Mouse (Mus musculus): ENCODE results near the gene Snrpd2. TPM values are rescaled to one million over a fixed set of nuclear protein-coding genes. Genes with fewer than 3 reads are reported as not detected.

The Snrpd2 gene
- polyA plus RNA-seq, 1 experiment from 2014 or later, result 136 TPM

- Histone ChIP-seq H3K36me3 (ENCODE audit: control insufficient read depth, insufficient read depth, low read length) (no peaks in the 10 kb centered on the region), H3K4me1 (ENCODE audit: control insufficient read depth, insufficient read depth, low read length) (peaks cover 14% of the 10 kb centered on the region), H3K4me3 (replicated peaks; ENCODE audit: low read length) (no peak overlapping the region), H3K27me3 (ENCODE audit: control insufficient read depth, insufficient read depth, low read length) (no peaks in the 10 kb centered on the region), H3K27ac (ENCODE audit: low read length) (no peak overlapping the region), H3K9ac (ENCODE audit: low read length) (no peak overlapping the region), H3K9me3 (replicated peaks; ENCODE audit: control insufficient read depth, low read length) (no peaks in the 10 kb centered on the region), H3K4me2 (ENCODE audit: low read depth, low read length) (no peak overlapping the region)
- WGBS, result 58% methylated on average over 11 of the region's 11 CpGs
- ATAC-seq (ENCODE audit: insufficient read depth, low FRiP score), result no peak
Observed at GRCm38 (mm10) chr7:19158601-19159000, 9.1 kb downstream of the Snrpd2 start.

GRCm38 (mm10) chr7:19159411-19159810, 9.9 kb downstream of the Snrpd2 start:
- H3K9me3 ChIP-seq (replicated peaks; ENCODE audit: control insufficient read depth, low read length), result no peaks in the 10 kb centered on the region
- no peak overlapping the region for H3K4me3 ChIP-seq (replicated peaks; ENCODE audit: low read length)
- WGBS, result 13% methylated on average over 18 of the region's 18 CpGs
- peaks cover 22% of the 10 kb centered on the region for H3K4me1 ChIP-seq (ENCODE audit: control insufficient read depth, insufficient read depth, low read length)
- peak overlapping the region; percentile 25; the same call in 1 of the 2 replicates for H3K9ac ChIP-seq (ENCODE audit: low read length)
- no peaks in the 10 kb centered on the region for H3K27me3 ChIP-seq (ENCODE audit: control insufficient read depth, insufficient read depth, low read length)
- no peaks in the 10 kb centered on the region for H3K36me3 ChIP-seq (ENCODE audit: control insufficient read depth, insufficient read depth, low read length)
- ATAC-seq (ENCODE audit: insufficient read depth, low FRiP score), result no peak
- peak overlapping the region; percentile 77 for H3K4me2 ChIP-seq (ENCODE audit: low read depth, low read length)
- H3K27ac ChIP-seq (ENCODE audit: low read length), result no peak overlapping the region

DNA sequence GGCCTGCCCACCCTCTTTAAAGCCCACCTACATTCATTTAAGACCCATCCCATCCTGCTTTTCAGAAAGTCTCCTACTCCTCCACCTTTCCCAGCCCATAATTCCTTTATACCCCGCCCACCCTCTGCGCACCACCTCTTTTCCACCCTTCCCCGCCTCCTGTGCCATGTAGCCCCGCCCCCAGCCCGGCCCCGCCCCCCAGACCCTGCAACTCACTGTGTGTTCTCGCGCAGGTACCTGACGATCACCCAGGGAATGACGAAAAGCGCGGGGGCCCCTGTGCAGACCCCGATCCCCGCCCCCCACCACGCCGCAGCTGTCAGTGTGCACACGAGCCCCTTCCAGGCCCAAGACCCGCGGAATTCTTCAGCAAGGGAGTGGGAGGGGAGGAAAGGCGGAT, 10.6 kb downstream of the Snrpd2 start:
- Histone ChIP-seq H3K27me3 (ENCODE audit: control insufficient read depth, insufficient read depth, low read length) (no peaks in the 10 kb centered on the region; the same call in 1 of the 2 replicates), H3K27ac (ENCODE audit: low read length) (no peak overlapping the region), H3K4me3 (replicated peaks; ENCODE audit: low read length) (peak overlapping the region; percentile 48), H3K9ac (ENCODE audit: low read length) (peak overlapping the region; percentile 70), H3K36me3 (ENCODE audit: control insufficient read depth, insufficient read depth, low read length) (no peaks in the 10 kb centered on the region), H3K4me1 (ENCODE audit: control insufficient read depth, insufficient read depth, low read length) (peaks cover 29% of the 10 kb centered on the region), H3K4me2 (ENCODE audit: low read depth, low read length) (peak overlapping the region; percentile 77), H3K9me3 (replicated peaks; ENCODE audit: control insufficient read depth, low read length) (no peaks in the 10 kb centered on the region)
- ATAC-seq (ENCODE audit: insufficient read depth, low FRiP score), result peak; percentile 60; the same call in 1 of the 2 replicates
- WGBS, result 1% methylated on average over 20 of the region's 20 CpGs

- Histone ChIP-seq H3K9me3 (replicated peaks; ENCODE audit: control insufficient read depth, low read length) (no peaks in the 10 kb centered on the region), H3K36me3 (ENCODE audit: control insufficient read depth, insufficient read depth, low read length) (no peaks in the 10 kb centered on the region), H3K27ac (ENCODE audit: low read length) (no peak overlapping the region), H3K4me1 (ENCODE audit: control insufficient read depth, insufficient read depth, low read length) (peaks cover 37% of the 10 kb centered on the region), H3K4me3 (replicated peaks; ENCODE audit: low read length) (no peak overlapping the region), H3K27me3 (ENCODE audit: control insufficient read depth, insufficient read depth, low read length) (no peaks in the 10 kb centered on the region; the same call in 1 of the 2 replicates), H3K4me2 (ENCODE audit: low read depth, low read length) (no peak overlapping the region), H3K9ac (ENCODE audit: low read length) (no peak overlapping the region)
- ATAC-seq (ENCODE audit: insufficient read depth, low FRiP score), result no peak
- WGBS, result 81% methylated on average over 7 of the region's 7 CpGs
Observed at GRCm38 (mm10) chr7:19162928-19163327, 13.4 kb downstream of the Snrpd2 start.

DNA sequence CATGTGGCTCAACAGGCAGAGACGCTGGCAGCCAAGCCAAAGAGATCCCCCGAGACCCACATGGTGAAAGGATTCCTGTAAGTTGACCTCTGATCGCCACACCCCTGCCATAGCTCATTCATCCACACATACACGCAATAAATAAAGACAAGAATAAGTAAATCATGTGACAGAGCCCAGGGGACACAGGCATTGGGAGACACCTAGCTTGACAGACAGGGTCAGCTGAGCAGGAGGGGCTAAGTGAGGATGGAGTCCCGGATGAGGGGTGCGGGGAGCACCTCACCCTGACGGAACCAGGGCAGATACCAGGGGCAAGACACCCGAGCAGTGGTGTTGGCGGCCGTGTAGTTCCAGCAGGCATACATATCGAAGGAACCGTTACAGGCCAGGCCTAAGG, 14.2 kb downstream of the Snrpd2 start:
- Histone ChIP-seq H3K4me3 (replicated peaks; ENCODE audit: low read length) (no peak overlapping the region), H3K27ac (ENCODE audit: low read length) (no peak overlapping the region), H3K4me1 (ENCODE audit: control insufficient read depth, insufficient read depth, low read length) (peaks cover 37% of the 10 kb centered on the region), H3K4me2 (ENCODE audit: low read depth, low read length) (peak overlapping the region; percentile 45), H3K9ac (ENCODE audit: low read length) (peak overlapping the region; percentile 35), H3K36me3 (ENCODE audit: control insufficient read depth, insufficient read depth, low read length) (no peaks in the 10 kb centered on the region), H3K9me3 (replicated peaks; ENCODE audit: control insufficient read depth, low read length) (no peaks in the 10 kb centered on the region), H3K27me3 (ENCODE audit: control insufficient read depth, insufficient read depth, low read length) (no peaks in the 10 kb centered on the region; the same call in 1 of the 2 replicates)
- 30% methylated on average over 12 of the region's 12 CpGs for WGBS
- no peak for ATAC-seq (ENCODE audit: insufficient read depth, low FRiP score)

- H3K27ac ChIP-seq (ENCODE audit: low read length), result no peak overlapping the region
- H3K4me3 ChIP-seq (replicated peaks; ENCODE audit: low read length), result peak overlapping the region; percentile 4
- ATAC-seq (ENCODE audit: insufficient read depth, low FRiP score), result peak; percentile 58
- H3K4me1 ChIP-seq (ENCODE audit: control insufficient read depth, insufficient read depth, low read length), result peaks cover 37% of the 10 kb centered on the region
- no peaks in the 10 kb centered on the region for H3K36me3 ChIP-seq (ENCODE audit: control insufficient read depth, insufficient read depth, low read length)
- no peak overlapping the region for H3K9ac ChIP-seq (ENCODE audit: low read length)
- peak overlapping the region; percentile 45 for H3K4me2 ChIP-seq (ENCODE audit: low read depth, low read length)
- no peaks in the 10 kb centered on the region for H3K9me3 ChIP-seq (replicated peaks; ENCODE audit: control insufficient read depth, low read length)
- 1% methylated on average over 6 of the region's 6 CpGs for WGBS
- H3K27me3 ChIP-seq (ENCODE audit: control insufficient read depth, insufficient read depth, low read length), result no peaks in the 10 kb centered on the region; the same call in 1 of the 2 replicates
Observed at GRCm38 (mm10) chr7:19164189-19164588, 14.7 kb downstream of the Snrpd2 start.

DNA sequence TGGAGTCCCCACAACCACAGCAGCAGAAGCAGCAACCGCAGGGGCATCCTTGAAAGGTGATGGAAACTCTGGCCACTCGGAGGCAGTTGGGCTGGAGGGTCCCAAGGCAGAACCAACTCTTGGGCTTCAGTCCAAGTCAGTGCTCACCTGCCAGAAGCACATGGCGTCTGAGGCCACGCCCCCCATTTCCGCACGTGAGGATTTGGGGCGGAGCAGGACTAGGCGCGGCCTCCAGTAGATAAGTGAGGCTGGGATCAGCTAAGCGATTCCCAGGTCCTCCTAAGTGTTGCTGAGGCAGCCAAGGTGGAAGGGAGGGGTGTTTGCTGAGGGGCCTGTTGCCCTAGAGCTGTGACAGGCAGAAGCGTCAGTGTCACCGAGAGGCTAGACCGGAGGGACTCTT, 15.5 kb downstream of the Snrpd2 start:
- Histone ChIP-seq H3K4me3 (replicated peaks; ENCODE audit: low read length) (0 out of 2 replicates have a peak overlapping the region, but pooled peaks have one; percentile 2), H3K4me1 (ENCODE audit: control insufficient read depth, insufficient read depth, low read length) (peaks cover 31% of the 10 kb centered on the region), H3K27ac (ENCODE audit: low read length) (no peak overlapping the region), H3K36me3 (ENCODE audit: control insufficient read depth, insufficient read depth, low read length) (no peaks in the 10 kb centered on the region), H3K9me3 (replicated peaks; ENCODE audit: control insufficient read depth, low read length) (no peaks in the 10 kb centered on the region), H3K27me3 (ENCODE audit: control insufficient read depth, insufficient read depth, low read length) (no peaks in the 10 kb centered on the region; the same call in 1 of the 2 replicates), H3K9ac (ENCODE audit: low read length) (no peak overlapping the region), H3K4me2 (ENCODE audit: low read depth, low read length) (peak overlapping the region; percentile 28)
- peak; percentile 34; the same call in 1 of the 2 replicates for ATAC-seq (ENCODE audit: insufficient read depth, low FRiP score)
- WGBS, result 6% methylated on average over 13 of the region's 13 CpGs

DNA sequence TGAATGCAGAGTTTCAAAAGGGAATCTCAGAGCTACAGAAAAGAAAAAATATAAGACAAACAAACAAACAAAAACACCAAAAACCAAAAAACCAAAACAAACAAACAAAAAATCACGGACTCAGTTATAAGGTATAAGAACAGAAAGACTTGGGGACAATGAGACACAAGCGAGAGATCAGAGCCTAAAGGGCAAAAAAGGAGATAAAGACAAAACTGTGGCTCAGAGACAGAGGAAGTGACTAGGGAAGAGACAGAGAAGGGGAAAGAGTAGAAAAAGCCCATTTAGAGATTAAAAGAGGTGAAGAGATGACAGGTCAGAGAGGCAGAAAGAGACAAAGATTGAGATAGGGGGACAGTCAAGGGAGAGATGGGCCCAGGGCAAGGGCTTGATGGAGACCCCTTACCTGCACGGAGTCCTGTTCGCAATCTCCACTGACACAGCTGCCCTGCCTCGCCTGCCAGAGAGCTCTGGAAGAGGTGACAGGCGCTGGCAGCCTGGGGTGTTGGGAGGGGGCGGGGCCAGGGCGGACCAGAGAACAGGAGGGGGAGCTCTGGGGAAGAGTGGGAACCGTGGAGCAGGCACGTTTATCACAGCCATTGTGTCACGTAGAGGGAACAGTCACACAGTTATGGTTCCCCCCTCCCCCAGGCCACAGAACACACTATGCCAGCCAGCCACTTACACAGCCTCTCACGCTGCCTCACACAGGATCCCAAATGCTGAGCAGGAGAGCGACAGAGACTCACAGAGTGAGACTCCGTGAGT, 16.3 kb downstream of the Snrpd2 start, which contains the start of gene Gipr:
Gene Gipr, minus strand, starts transcription at position 472 of the 768 bp plus-strand sequence.
- Histone ChIP-seq H3K4me3 (replicated peaks; ENCODE audit: low read length) (0 out of 2 replicates have a peak within 1 kb of the TSS, but pooled peaks have one; percentile 2), H3K36me3 (ENCODE audit: control insufficient read depth, insufficient read depth, low read length) (no peaks in the 10 kb centered on the region), H3K9me3 (replicated peaks; ENCODE audit: control insufficient read depth, low read length) (no peaks in the 10 kb centered on the region), H3K27me3 (ENCODE audit: control insufficient read depth, insufficient read depth, low read length) (no peaks in the 10 kb centered on the region; the same call in 1 of the 2 replicates), H3K27ac (ENCODE audit: low read length) (no peak within 1 kb of the TSS), H3K4me1 (ENCODE audit: control insufficient read depth, insufficient read depth, low read length) (peaks cover 26% of the 10 kb centered on the region), H3K9ac (ENCODE audit: low read length) (peak within 1 kb of the TSS; percentile 44; the same call in 1 of the 2 replicates), H3K4me2 (ENCODE audit: low read depth, low read length) (peak within 1 kb of the TSS; percentile 38)
- peak; percentile 42 for ATAC-seq (ENCODE audit: insufficient read depth, low FRiP score)
- 11% methylated on average over 14 of the region's 14 CpGs for WGBS

- H3K9ac ChIP-seq (ENCODE audit: low read length), result no peak overlapping the region
- H3K27ac ChIP-seq (ENCODE audit: low read length), result no peak overlapping the region
- no peaks in the 10 kb centered on the region for H3K36me3 ChIP-seq (ENCODE audit: control insufficient read depth, insufficient read depth, low read length)
- no peak for ATAC-seq (ENCODE audit: insufficient read depth, low FRiP score)
- no peaks in the 10 kb centered on the region; the same call in 1 of the 2 replicates for H3K27me3 ChIP-seq (ENCODE audit: control insufficient read depth, insufficient read depth, low read length)
- 88% methylated on average over 3 of the region's 3 CpGs for WGBS
- H3K9me3 ChIP-seq (replicated peaks; ENCODE audit: control insufficient read depth, low read length), result no peaks in the 10 kb centered on the region
- no peak overlapping the region for H3K4me3 ChIP-seq (replicated peaks; ENCODE audit: low read length)
- H3K4me2 ChIP-seq (ENCODE audit: low read depth, low read length), result no peak overlapping the region
- H3K4me1 ChIP-seq (ENCODE audit: control insufficient read depth, insufficient read depth, low read length), result peaks cover 32% of the 10 kb centered on the region
Observed at GRCm38 (mm10) chr7:19166990-19167389, 17.5 kb downstream of the Snrpd2 start.
